Mouse (Mus musculus): ENCODE measurements around the gene 1700017B05Rik.
A peak's percentile ranks its signal among the peaks of the same experiment; 100 is the strongest.

1700017B05Rik gene

DNA sequence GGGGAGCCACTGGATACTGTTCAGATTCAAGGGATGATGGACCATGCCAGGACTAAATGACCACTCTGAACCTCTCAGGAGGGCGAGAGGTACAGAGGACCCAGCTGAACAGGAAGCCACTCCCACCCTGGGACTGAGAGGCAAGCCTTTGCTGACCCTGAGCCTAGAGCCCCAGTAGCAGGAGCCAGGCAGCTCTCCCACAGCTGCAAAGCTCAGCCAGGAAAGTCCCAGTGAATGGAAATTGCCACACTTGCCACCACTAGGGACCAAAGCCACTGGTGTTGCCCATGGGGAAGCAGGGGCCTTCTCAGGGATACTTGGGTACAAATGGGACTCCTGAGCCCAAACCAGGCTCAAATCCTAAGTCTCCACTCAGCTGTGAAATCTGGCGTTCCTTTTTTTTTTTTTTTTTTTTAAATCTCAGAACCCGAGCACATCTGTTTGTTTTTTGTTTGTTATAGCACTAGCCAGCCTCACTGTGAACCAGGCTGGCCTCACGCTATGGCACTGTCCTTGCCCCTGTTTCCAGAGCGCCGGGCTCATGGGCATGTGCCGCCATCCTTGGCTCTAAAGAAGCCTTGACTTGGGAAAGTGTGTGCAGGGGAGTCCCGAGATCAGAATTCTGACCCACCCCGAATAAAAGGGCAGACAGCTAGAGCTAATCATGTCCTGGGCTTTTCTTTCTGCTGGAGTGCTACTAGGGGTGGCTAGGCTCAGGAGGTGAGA is 9.6 kb upstream of the 1700017B05Rik start:
- DNase-seq, result no peak

DNA sequence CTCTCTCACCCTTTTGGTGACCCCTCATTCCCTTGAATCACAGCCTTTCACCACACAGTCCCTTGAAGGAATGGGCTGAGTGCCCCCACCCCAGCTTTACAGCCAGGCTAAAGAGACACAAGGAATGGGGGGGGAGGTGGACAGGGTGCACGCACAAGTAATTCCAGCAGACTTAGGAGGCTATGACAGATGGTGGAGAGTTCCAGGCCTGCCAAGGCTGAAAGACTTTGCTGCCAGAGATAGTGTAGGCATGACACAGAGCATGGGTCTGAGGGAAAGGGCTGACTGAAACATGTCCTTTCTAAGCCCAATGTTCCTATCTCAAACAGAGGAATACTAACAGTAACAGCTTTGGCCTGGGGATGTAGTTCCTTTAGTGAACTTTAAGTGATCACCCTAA is 8.7 kb upstream of the 1700017B05Rik start:
- no peak for DNase-seq

- DNase-seq, result no peak
Observed at GRCm38 (mm10) chr9:57270399-57270798, 8.0 kb upstream of the 1700017B05Rik start.

DNA sequence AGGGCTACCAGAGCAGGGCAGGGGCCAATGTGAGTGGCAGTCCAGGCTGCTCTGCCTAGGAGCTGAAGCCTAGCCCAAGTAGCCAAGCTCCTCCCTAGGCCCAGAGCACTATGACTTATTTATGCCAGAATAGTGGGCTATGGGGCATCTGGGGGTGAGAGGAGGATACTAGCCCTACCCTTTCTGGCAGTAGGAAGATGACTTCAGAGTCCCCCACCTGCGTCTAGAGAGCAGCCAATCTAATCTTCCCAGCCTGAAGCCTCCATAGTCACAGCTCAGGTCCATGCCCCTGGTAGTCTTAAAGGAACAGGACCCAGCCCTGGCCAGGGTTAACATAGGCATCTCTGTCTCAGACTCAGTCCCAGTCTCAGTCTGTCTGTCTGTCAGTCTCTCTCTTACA is 7.0 kb upstream of the 1700017B05Rik start:
- DNase-seq, result no peak

GRCm38 (mm10) chr9:57268575-57268974 is 6.2 kb upstream of the 1700017B05Rik start:
- DNase-seq, result no peak

- DNase-seq, result no peak
Observed at GRCm38 (mm10) chr9:57268078-57268477, 5.7 kb upstream of the 1700017B05Rik start.

- DNase-seq, result no peak
Observed at GRCm38 (mm10) chr9:57267421-57267820, 5.0 kb upstream of the 1700017B05Rik start.

- no peak for DNase-seq
Observed at GRCm38 (mm10) chr9:57265125-57265524, 2.7 kb upstream of the 1700017B05Rik start.

DNA sequence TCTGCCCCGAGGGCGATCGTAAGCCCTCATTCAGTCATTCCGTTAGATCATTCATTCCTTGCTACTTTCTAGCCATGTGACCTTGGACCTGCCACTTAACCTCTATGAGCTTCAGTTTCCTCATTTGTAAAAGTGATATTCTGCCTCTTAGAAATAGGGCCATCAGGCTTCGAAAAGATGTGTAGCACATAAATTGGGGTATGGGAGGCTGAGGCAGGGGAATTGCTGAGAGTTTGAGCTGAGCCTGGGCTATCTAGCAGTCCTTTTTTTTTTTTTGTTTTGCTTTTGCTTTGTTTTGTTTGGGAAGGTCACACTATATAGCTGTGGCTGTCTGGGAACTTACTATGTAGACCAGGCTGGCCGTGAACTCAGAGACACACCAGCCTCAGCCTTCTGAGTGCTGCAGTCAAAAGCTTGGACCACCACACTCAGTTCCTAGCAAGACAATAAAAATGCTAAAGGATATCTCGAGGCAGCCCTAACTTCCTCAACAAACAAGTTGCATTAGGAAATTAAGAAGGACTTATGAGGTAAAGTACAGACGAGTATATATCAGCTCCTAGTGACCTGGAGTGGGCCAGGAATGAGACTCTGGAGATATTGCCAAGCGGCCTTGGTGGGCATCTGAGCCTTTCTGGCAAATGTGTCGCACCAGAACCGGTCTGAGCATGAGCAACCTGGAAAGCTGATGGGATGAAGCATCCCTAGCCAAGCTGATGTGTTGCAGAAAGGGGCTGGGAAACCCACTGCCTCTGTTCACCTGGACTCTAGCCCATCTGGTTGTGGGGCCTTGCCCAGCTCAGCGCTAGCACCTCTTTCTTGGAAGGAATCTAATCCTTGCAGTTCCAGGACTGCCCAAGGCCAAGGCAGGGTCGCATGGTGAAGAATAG is 628 bp upstream of the 1700017B05Rik start:
- DNase-seq, result no peak

DNA sequence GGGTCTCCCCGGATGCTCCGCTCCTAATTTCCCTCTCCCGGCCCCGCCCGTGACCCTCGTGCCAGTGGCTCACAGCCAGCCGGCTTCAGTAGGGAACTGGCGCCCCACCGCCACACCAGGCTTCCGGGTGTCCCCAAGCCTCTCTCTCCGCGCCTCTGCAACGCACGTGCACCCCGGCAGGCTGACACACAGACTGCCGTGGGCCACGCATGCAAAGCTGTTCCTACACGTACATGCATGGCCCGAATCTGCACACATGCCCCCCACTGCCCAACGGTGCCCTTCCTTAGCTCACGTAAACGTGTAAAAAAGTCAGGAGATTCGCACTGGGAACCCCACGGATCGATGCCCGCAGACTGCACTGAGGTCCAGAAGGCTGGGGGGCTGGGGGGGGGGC is 898 bp downstream of the 1700017B05Rik start:
- DNase-seq, result peak; percentile 46

DNA sequence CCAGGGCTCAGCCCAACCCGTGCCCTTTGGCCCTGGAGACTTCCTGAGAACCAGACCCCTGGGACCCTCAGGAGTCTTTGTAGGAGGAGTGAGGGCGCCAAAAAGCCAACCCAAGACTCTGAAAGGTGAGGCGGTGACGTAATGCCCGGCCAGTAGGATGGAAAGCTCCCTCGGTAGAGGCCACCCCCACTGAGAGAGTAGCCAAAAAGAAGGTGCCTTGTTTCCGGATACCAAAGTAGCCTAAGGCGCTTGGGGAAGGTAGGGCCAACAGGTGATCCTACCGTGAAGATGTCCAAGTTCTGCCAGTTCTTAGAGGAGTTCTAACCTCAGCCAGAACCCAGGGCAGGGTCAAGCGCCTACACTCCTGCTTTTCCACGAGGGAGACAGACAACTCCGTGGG is 1.5 kb downstream of the 1700017B05Rik start:
- no peak for DNase-seq

- peak; percentile 83 for DNase-seq
Observed at GRCm38 (mm10) chr9:57259736-57260135, 2.7 kb downstream of the 1700017B05Rik start.

DNA sequence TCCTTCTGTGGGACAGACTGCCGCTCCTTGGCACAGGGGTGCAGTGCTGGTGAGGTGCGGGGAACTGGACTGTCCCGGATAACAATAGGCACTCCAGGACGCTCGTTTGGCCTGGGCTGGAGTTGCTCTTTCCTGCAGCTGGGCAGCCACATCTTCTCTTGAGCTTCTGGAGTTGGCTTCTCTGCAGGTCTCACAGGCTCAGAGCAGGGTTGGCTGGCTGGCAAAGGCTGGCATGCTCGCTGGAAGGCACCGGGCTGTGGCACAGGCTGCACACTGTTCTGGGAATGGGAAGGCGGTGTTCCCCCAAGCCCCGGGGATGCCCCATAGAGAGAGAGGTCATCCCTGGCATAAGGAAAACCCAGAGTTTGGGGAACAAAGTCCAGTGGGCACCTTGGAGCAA is 4.8 kb downstream of the 1700017B05Rik start:
- peak; percentile 38 for DNase-seq

GRCm38 (mm10) chr9:57256861-57257260 is 5.6 kb downstream of the 1700017B05Rik start:
- no peak for DNase-seq

- no peak for DNase-seq
Observed at GRCm38 (mm10) chr9:57256309-57256708, 6.1 kb downstream of the 1700017B05Rik start.

DNA sequence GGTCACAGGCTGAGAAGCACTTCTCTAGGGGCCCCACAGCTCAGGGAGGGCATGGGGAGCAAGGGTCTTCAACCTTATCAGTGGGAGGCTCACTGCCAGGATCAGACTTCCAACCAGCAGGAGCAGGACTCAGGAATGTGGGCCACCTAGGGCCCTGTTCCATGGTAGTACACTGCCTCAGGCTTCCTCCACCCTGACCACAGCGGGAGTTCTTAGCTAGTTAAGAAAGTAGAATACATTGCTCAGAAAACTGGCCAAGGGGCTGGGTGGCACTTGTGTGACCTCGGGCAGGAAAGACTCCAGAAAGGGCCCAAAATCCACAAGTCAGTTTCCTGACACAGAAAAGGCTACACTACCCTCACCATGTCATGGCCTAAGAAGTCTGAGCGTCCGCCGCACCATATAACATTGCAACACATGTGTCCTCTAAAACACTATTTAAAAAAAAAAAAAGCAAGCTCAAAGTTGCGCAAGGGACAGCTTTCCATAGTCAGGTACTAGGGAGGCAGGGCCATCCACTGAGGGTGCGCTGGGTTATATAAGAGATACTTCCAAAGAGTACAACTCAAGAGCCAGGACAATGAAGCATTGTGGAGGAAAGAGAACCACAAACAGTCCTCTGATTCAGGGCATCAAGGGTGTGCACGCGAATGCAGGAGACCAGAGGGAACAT is 7.5 kb downstream of the 1700017B05Rik start:
- DNase-seq, result no peak

DNA sequence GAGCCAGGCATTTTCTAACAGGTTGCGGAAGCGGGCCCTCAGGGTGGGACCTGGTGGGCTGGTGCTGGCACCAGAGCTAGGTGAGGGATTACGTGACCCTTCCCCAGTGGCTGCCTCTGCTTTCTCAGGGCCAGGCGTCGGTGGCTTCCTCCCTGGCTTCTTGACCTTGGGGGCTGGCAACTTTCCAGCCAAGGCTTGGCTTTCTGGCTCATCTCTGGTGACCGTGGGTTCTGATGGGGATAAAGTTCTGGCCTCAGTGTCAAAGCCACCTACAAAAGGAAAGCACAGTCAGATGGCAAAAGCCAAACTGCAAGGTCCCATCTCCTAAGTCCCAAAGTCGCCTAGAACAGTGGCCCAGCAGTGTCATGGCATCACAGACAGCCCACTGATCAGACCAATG is 8.4 kb downstream of the 1700017B05Rik start:
- no peak for DNase-seq

- no peak for DNase-seq
Observed at GRCm38 (mm10) chr9:57251139-57251538, 11.3 kb downstream of the 1700017B05Rik start.

DNA sequence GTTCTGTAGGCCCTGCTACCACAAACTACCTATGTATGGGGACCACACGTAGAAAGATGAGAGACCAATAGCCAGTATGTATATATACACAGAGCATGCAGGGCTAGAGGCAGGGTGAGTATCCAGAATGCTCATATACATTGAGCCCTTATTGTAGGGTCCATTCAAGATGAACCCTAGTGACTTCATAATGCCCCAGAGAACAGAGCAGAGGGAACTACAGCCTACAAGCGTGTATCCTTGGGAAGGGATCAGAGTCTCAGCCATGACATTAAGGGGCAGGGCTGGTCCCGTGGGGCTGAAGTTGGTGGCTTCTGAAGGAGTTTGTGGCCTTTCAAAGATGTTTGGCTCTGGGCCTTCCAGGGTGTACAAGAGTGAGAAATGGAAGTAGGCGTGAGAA is 12.4 kb downstream of the 1700017B05Rik start:
- DNase-seq, result no peak

GRCm38 (mm10) chr9:57248030-57248942 is 14.1 kb downstream of the 1700017B05Rik start:
- no peak for DNase-seq

- no peak for DNase-seq
Observed at GRCm38 (mm10) chr9:57247201-57247671, 15.2 kb downstream of the 1700017B05Rik start.

DNA sequence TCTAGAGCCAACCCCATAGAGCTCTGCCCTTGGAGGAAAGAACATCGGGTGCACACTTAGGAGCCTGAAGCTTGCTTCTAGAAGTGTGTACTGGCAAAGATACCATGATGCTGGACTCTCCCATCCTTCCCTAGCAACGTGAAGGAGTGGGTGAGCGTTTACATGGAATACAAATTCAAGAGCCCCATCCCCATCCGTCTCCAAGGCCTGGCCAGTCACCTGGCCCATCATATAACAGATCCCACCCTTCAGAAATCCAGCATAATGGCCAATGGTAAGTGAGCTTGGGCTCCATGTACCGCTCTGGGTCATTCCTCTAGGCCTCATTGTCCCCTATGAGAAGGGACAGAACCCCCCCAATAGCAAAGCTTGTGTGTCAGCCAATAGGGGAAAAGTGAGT is 15.9 kb downstream of the 1700017B05Rik start:
- DNase-seq, result no peak

Measured in right cerebral cortex, adult 18-20 months (tissue).